In genomic region chr8:71462191-71462590, GRCm38 (mm10) we compare ENCODE assay signal across 7 mouse cellular contexts. TPM values are rescaled to one million over a fixed set of nuclear protein-coding genes. Genes with fewer than 3 reads are reported as not detected.
DNase-seq lines count a peak whose midpoint lies in the region; ATAC-seq and TF ChIP-seq lines count a peak whose summit lies in the region.

No protein-coding gene starts in this region.

- H3K4me3 ChIP-seq in kidney, embryonic 16.5 days (ENCODE audit: low read length), result peak overlapping the region; percentile 82; the same call in 1 of the 2 replicates
- no peak overlapping the region for H3K4me3 ChIP-seq in kidney, adult 2 months (ENCODE audit: insufficient read depth, low read depth, low read length)
- H3K4me3 ChIP-seq in embryonic fibroblast, embryonic 13.5 days (ENCODE audit: insufficient read depth, low read length), result peak overlapping the region; percentile 68; the same call in 1 of the 2 replicates
- peak overlapping the region; percentile 93 for H3K4me3 ChIP-seq in hindbrain, embryonic 15.5 days
- peak overlapping the region; percentile 89 for H3K4me3 ChIP-seq in midbrain, embryonic 16.5 days (ENCODE audit: low read depth, low read length)

- H3K4me1 ChIP-seq in kidney, embryonic 16.5 days (ENCODE audit: insufficient read depth, low read length), result peaks cover 25% of the 10 kb centered on the region
- peaks cover 14% of the 10 kb centered on the region; the same call in 1 of the 2 replicates for H3K4me1 ChIP-seq in kidney, adult 2 months (ENCODE audit: control insufficient read depth, insufficient read depth, low read length)
- peaks cover 9% of the 10 kb centered on the region for H3K4me1 ChIP-seq in embryonic fibroblast, embryonic 13.5 days (ENCODE audit: control insufficient read depth, insufficient read depth, low read length)
- peaks cover 48% of the 10 kb centered on the region for H3K4me1 ChIP-seq in hindbrain, embryonic 15.5 days (replicated peaks)
- H3K4me1 ChIP-seq in midbrain, embryonic 16.5 days (ENCODE audit: control insufficient read depth, insufficient read depth, low read length), result peaks cover 38% of the 10 kb centered on the region

- ATAC-seq in kidney, embryonic 16.5 days (ENCODE audit: low FRiP score, low TSS enrichment), result no peak
- ATAC-seq in hindbrain, embryonic 15.5 days (ENCODE audit: low FRiP score, low read depth), result no peak
- no peak for ATAC-seq in midbrain, embryonic 16.5 days
- ATAC-seq in megakaryocyte-erythroid progenitor cell, adult 5-6 weeks (replicated peaks; ENCODE audit: low FRiP score, low TSS enrichment, poor library complexity, severe bottlenecking), result no peak

- H3K36me3 ChIP-seq in kidney, embryonic 16.5 days (ENCODE audit: insufficient read depth, low read length), result peaks cover 13% of the 10 kb centered on the region; the same call in 1 of the 2 replicates
- no peaks in the 10 kb centered on the region for H3K36me3 ChIP-seq in kidney, adult 2 months (ENCODE audit: control insufficient read depth, insufficient read depth, low read length)
- peaks cover 36% of the 10 kb centered on the region for H3K36me3 ChIP-seq in hindbrain, embryonic 15.5 days
- peaks cover 14% of the 10 kb centered on the region for H3K36me3 ChIP-seq in midbrain, embryonic 16.5 days (ENCODE audit: control insufficient read depth, insufficient read depth, low read length)

- H3K9ac ChIP-seq in kidney, embryonic 16.5 days (replicated peaks; ENCODE audit: low read length), result no peak overlapping the region; the same call in 1 of the 2 replicates
- H3K9ac ChIP-seq in hindbrain, embryonic 15.5 days, result peak overlapping the region; percentile 95
- H3K9ac ChIP-seq in midbrain, embryonic 16.5 days (ENCODE audit: low read depth, low read length), result peak overlapping the region; percentile 93

- no peak for TF ChIP-seq CTCF in kidney, adult 2 months (conservative IDR thresholded peaks at IDR 0.05; ENCODE audit: insufficient read depth, insufficient read length, low read depth, low read length)
- TF ChIP-seq CTCF in embryonic fibroblast, embryonic 13.5 days (IDR thresholded peaks at IDR 0.05; ENCODE audit: borderline replicate concordance, insufficient read depth, low read length), result no peak

- H3K4me2 ChIP-seq in kidney, embryonic 16.5 days (replicated peaks; ENCODE audit: low read depth, low read length), result peak overlapping the region; percentile 83
- H3K4me2 ChIP-seq in hindbrain, embryonic 15.5 days, result peak overlapping the region; percentile 79
- peak overlapping the region; percentile 82 for H3K4me2 ChIP-seq in midbrain, embryonic 16.5 days (ENCODE audit: low read length)

- no peak for TF ChIP-seq POLR2A in kidney, adult 2 months (IDR thresholded peaks at IDR 0.05; ENCODE audit: low read depth, low read length)
- TF ChIP-seq POLR2A in embryonic fibroblast, embryonic 13.5 days (IDR thresholded peaks at IDR 0.05; ENCODE audit: low read depth, low read length), result no peak

- H3K9me3 ChIP-seq in kidney, embryonic 16.5 days (ENCODE audit: low read length), result no peaks in the 10 kb centered on the region
- no peaks in the 10 kb centered on the region for H3K9me3 ChIP-seq in hindbrain, embryonic 15.5 days
- no peaks in the 10 kb centered on the region for H3K9me3 ChIP-seq in midbrain, embryonic 16.5 days (replicated peaks; ENCODE audit: control insufficient read depth, low read length, poor library complexity, severe bottlenecking)

- no peaks in the 10 kb centered on the region for H3K27me3 ChIP-seq in kidney, embryonic 16.5 days (ENCODE audit: insufficient read depth, low read length)
- no peaks in the 10 kb centered on the region for H3K27me3 ChIP-seq in kidney, adult 2 months (replicated peaks; ENCODE audit: control insufficient read depth, insufficient read depth, low read length)
- H3K27me3 ChIP-seq in hindbrain, embryonic 15.5 days, result no peaks in the 10 kb centered on the region
- no peaks in the 10 kb centered on the region for H3K27me3 ChIP-seq in midbrain, embryonic 16.5 days (ENCODE audit: control insufficient read depth, insufficient read depth, low read depth, low read length)

- no peak overlapping the region for H3K27ac ChIP-seq in kidney, embryonic 16.5 days (ENCODE audit: low read length)
- H3K27ac ChIP-seq in kidney, adult 2 months (ENCODE audit: insufficient read depth, low read depth, low read length), result no peak overlapping the region
- no peak overlapping the region for H3K27ac ChIP-seq in embryonic fibroblast, embryonic 13.5 days (ENCODE audit: insufficient read depth, low read length)
- H3K27ac ChIP-seq in hindbrain, embryonic 15.5 days (replicated peaks), result no peak overlapping the region; the same call in 1 of the 2 replicates
- no peak overlapping the region for H3K27ac ChIP-seq in midbrain, embryonic 16.5 days (ENCODE audit: low read length)

- DNase-seq in kidney, adult 2 months, result no peak
- no peak for DNase-seq in adrenal gland, postnatal 14 days

- 76% methylated on average over 4 of the region's 4 CpGs for WGBS in kidney, embryonic 16.5 days
- WGBS in kidney, adult 2 months, result 77% methylated on average over 4 of the region's 4 CpGs
- 75% methylated on average over 4 of the region's 4 CpGs for WGBS in hindbrain, embryonic 15.5 days
- 79% methylated on average over 4 of the region's 4 CpGs for WGBS in midbrain, embryonic 16.5 days

RNA-seq across cellular contexts. Expression of gene Abhd8, which starts 1.3 kb away (rescaled TPM):
- polyA plus RNA-seq in kidney, embryonic 16.5 days (2015; fragmentation: Nextera tagmentation; extraction: Ambion mirVana), result 41.9 and 46.6 TPM in 2 replicates
- 29.8 and 38.3 TPM in 2 replicates for polyA plus RNA-seq in kidney, adult 2 months (2012; rRNA removed)
- 19.4 and 20.9 TPM in 2 replicates for polyA plus RNA-seq in embryonic fibroblast, embryonic 13.5 days (2011; ENCODE audit: insufficient read length, low read depth, missing spikeins)
- polyA plus RNA-seq in hindbrain, embryonic 15.5 days (2015; fragmentation: Nextera tagmentation; extraction: Ambion mirVana), result 183 and 195 TPM in 2 replicates
- polyA plus RNA-seq in midbrain, embryonic 16.5 days (2015; fragmentation: Nextera tagmentation; extraction: Ambion mirVana), result 176 TPM in 2 replicates
- 5.3 and 7.1 TPM in 2 replicates for total RNA-seq in megakaryocyte-erythroid progenitor cell, adult 5-6 weeks (2014; fragmentation: Nextera tagmentation)
- total RNA-seq in megakaryocyte-erythroid progenitor cell, adult 5-6 weeks (2017), result 4.7 and 6.3 TPM in 2 replicates
- 43.3 and 44.7 TPM in 2 replicates for total RNA-seq in adrenal gland, postnatal 14 days (2021)

RNA-seq across cellular contexts. Expression of gene Mrpl34, which starts 2.6 kb away (rescaled TPM):
- 170 and 178 TPM in 2 replicates for polyA plus RNA-seq in kidney, embryonic 16.5 days (2015; fragmentation: Nextera tagmentation; extraction: Ambion mirVana)
- 168 and 186 TPM in 2 replicates for polyA plus RNA-seq in kidney, adult 2 months (2012; rRNA removed)
- 36.9 and 50.5 TPM in 2 replicates for polyA plus RNA-seq in embryonic fibroblast, embryonic 13.5 days (2011; ENCODE audit: insufficient read length, low read depth, missing spikeins)
- 172 and 189 TPM in 2 replicates for polyA plus RNA-seq in hindbrain, embryonic 15.5 days (2015; fragmentation: Nextera tagmentation; extraction: Ambion mirVana)
- 182 and 191 TPM in 2 replicates for polyA plus RNA-seq in midbrain, embryonic 16.5 days (2015; fragmentation: Nextera tagmentation; extraction: Ambion mirVana)
- 82.3 and 120 TPM in 2 replicates for total RNA-seq in megakaryocyte-erythroid progenitor cell, adult 5-6 weeks (2014; fragmentation: Nextera tagmentation)
- total RNA-seq in megakaryocyte-erythroid progenitor cell, adult 5-6 weeks (2017), result 46.7 and 63.4 TPM in 2 replicates
- 145 and 164 TPM in 2 replicates for total RNA-seq in adrenal gland, postnatal 14 days (2021)

RNA-seq across cellular contexts. Expression of gene Dda1, which starts 6.8 kb away (rescaled TPM):
- polyA plus RNA-seq in kidney, embryonic 16.5 days (2015; fragmentation: Nextera tagmentation; extraction: Ambion mirVana), result 110 and 115 TPM in 2 replicates
- polyA plus RNA-seq in kidney, adult 2 months (2012; rRNA removed), result 61.5 and 62.6 TPM in 2 replicates
- polyA plus RNA-seq in embryonic fibroblast, embryonic 13.5 days (2011; ENCODE audit: insufficient read length, low read depth, missing spikeins), result 63.1 and 70.4 TPM in 2 replicates
- polyA plus RNA-seq in hindbrain, embryonic 15.5 days (2015; fragmentation: Nextera tagmentation; extraction: Ambion mirVana), result 217 and 231 TPM in 2 replicates
- 224 and 231 TPM in 2 replicates for polyA plus RNA-seq in midbrain, embryonic 16.5 days (2015; fragmentation: Nextera tagmentation; extraction: Ambion mirVana)
- 31.4 and 47.5 TPM in 2 replicates for total RNA-seq in megakaryocyte-erythroid progenitor cell, adult 5-6 weeks (2014; fragmentation: Nextera tagmentation)
- total RNA-seq in megakaryocyte-erythroid progenitor cell, adult 5-6 weeks (2017), result 13.3 and 19.6 TPM in 2 replicates
- total RNA-seq in adrenal gland, postnatal 14 days (2021), result 54.4 and 57.8 TPM in 2 replicates

RNA-seq across cellular contexts. Expression of gene Ano8, which starts 23.6 kb away (rescaled TPM):
- 0.81 and 1.0 TPM in 2 replicates for polyA plus RNA-seq in kidney, embryonic 16.5 days (2015; fragmentation: Nextera tagmentation; extraction: Ambion mirVana)
- 12.6 and 15.2 TPM in 2 replicates for polyA plus RNA-seq in kidney, adult 2 months (2012; rRNA removed)
- 15.4 and 15.6 TPM in 2 replicates for polyA plus RNA-seq in embryonic fibroblast, embryonic 13.5 days (2011; ENCODE audit: insufficient read length, low read depth, missing spikeins)
- polyA plus RNA-seq in hindbrain, embryonic 15.5 days (2015; fragmentation: Nextera tagmentation; extraction: Ambion mirVana), result 7.7 and 8.6 TPM in 2 replicates
- polyA plus RNA-seq in midbrain, embryonic 16.5 days (2015; fragmentation: Nextera tagmentation; extraction: Ambion mirVana), result 4.0 and 5.9 TPM in 2 replicates
- total RNA-seq in megakaryocyte-erythroid progenitor cell, adult 5-6 weeks (2014; fragmentation: Nextera tagmentation), result 2.4 and 4.5 TPM in 2 replicates
- total RNA-seq in megakaryocyte-erythroid progenitor cell, adult 5-6 weeks (2017), result 2.3 and 3.4 TPM in 2 replicates
- 14.8 and 17.2 TPM in 2 replicates for total RNA-seq in adrenal gland, postnatal 14 days (2021)

RNA-seq across cellular contexts. Expression of gene Gtpbp3, which starts 25.7 kb away (rescaled TPM):
- polyA plus RNA-seq in kidney, embryonic 16.5 days (2015; fragmentation: Nextera tagmentation; extraction: Ambion mirVana), result 22.2 and 22.5 TPM in 2 replicates
- 20.2 and 25.0 TPM in 2 replicates for polyA plus RNA-seq in kidney, adult 2 months (2012; rRNA removed)
- 10.5 and 12.5 TPM in 2 replicates for polyA plus RNA-seq in embryonic fibroblast, embryonic 13.5 days (2011; ENCODE audit: insufficient read length, low read depth, missing spikeins)
- polyA plus RNA-seq in hindbrain, embryonic 15.5 days (2015; fragmentation: Nextera tagmentation; extraction: Ambion mirVana), result 12.0 and 15.3 TPM in 2 replicates
- polyA plus RNA-seq in midbrain, embryonic 16.5 days (2015; fragmentation: Nextera tagmentation; extraction: Ambion mirVana), result 11.8 and 12.5 TPM in 2 replicates
- total RNA-seq in megakaryocyte-erythroid progenitor cell, adult 5-6 weeks (2014; fragmentation: Nextera tagmentation), result 15.1 and 20.3 TPM in 2 replicates
- 18.7 and 32.1 TPM in 2 replicates for total RNA-seq in megakaryocyte-erythroid progenitor cell, adult 5-6 weeks (2017)
- 20.0 and 21.5 TPM in 2 replicates for total RNA-seq in adrenal gland, postnatal 14 days (2021)
